Mouse (Mus musculus) forebrain, embryonic 10.5 days (tissue): ENCODE measurements at regions not wholly inside any gene's neighbourhood (a gene's known extent, or its start where the extent isn't known, plus 50 kb on each side); places are given as distances from the start of the nearest gene placed in this dataset.
A peak's percentile ranks its signal among the peaks of the same experiment; 100 is the strongest.
"Not testable (repeated sequence)": the region's sequence is repeated elsewhere in the genome, so short reads cannot be mapped to it uniquely, and the experiment has no call there.

Experiments used
- DNase-seq: peaks from one replicate; pipeline ENCODE4 v3.0.0-alpha.2; 2017; ENCODE audit warnings: low spot score; ENCODE audit errors: extremely low spot score
- H3K27ac ChIP-seq: fragments of 300-500 bp; sonication (generic); 2 replicates; pipeline ENCODE4 v1.5.1; 2016; ENCODE audit warnings: mild to moderate bottlenecking
- H3K27me3 ChIP-seq: fragments of 300-500 bp; sonication (generic); 2 replicates; pipeline ENCODE4 v1.6.1; 2016; ENCODE audit warnings: mild to moderate bottlenecking; ENCODE audit not compliant: poor library complexity, severe bottlenecking
- H3K36me3 ChIP-seq: fragments of 300-500 bp; sonication (generic); replicated peaks from 2 replicates; pipeline ENCODE4 v1.6.1; 2016; ENCODE audit warnings: mild to moderate bottlenecking, moderate library complexity
- H3K4me1 ChIP-seq: fragments of 300-500 bp; sonication (generic); 2 replicates; pipeline ENCODE4 v1.6.1; 2016
- H3K4me3 ChIP-seq: fragments of 300-500 bp; sonication (generic); 2 replicates; pipeline ENCODE4 v1.5.1; 2016; ENCODE audit warnings: mild to moderate bottlenecking, moderate library complexity
- H3K9me3 ChIP-seq: fragments of 300-500 bp; sonication (generic); 2 replicates; pipeline ENCODE4 v1.6.1; 2016; ENCODE audit warnings: mild to moderate bottlenecking, moderate library complexity
- WGBS: fragments of 180-500 bp; shearing (Covaris S2); methylation state at CpG from one replicate; pipeline ENCODE4 v1.1.7; 2016; 5-methylcytosine and 5-hydroxymethylcytosine counted together

GRCm38 (mm10) chr3:109224526-109224925, 101.6 kb downstream of the Slc25a24 start:
- Histone ChIP-seq H3K36me3 (no peaks in the 10 kb centered on the region), H3K9me3 (no peaks in the 10 kb centered on the region), H3K27ac (no peak overlapping the region), H3K4me1 (no peaks in the 10 kb centered on the region), H3K27me3 (no peaks in the 10 kb centered on the region), H3K4me3 (no peak overlapping the region)
- WGBS = 88% methylated on average over 3 of the region's 3 CpGs
- DNase-seq = no peak

GRCm38 (mm10) chr3:109234275-109234674, 106.2 kb upstream of the Vav3 start:
- Histone ChIP-seq H3K4me1 (no peaks in the 10 kb centered on the region), H3K27me3 (no peaks in the 10 kb centered on the region), H3K36me3 (no peaks in the 10 kb centered on the region), H3K4me3 (no peak overlapping the region), H3K9me3 (no peaks in the 10 kb centered on the region), H3K27ac (no peak overlapping the region)
- DNase-seq = no peak
- 88% methylated on average over 4 of the region's 4 CpGs for WGBS

GRCm38 (mm10) chr3:109236918-109237317, 103.5 kb upstream of the Vav3 start:
- no peak overlapping the region for H3K27ac ChIP-seq
- H3K9me3 ChIP-seq = no peaks in the 10 kb centered on the region
- no peaks in the 10 kb centered on the region for H3K27me3 ChIP-seq
- WGBS = 86% methylated on average over 5 of the region's 5 CpGs
- H3K4me1 ChIP-seq = no peaks in the 10 kb centered on the region
- no peak for DNase-seq
- no peaks in the 10 kb centered on the region for H3K36me3 ChIP-seq
- H3K4me3 ChIP-seq = no peak overlapping the region

GRCm38 (mm10) chr3:109243491-109243890, 97.0 kb upstream of the Vav3 start:
- WGBS = 86% methylated on average over 1 of the region's 1 CpGs
- H3K4me1 ChIP-seq = no peaks in the 10 kb centered on the region
- H3K4me3 ChIP-seq = no peak overlapping the region
- no peaks in the 10 kb centered on the region for H3K27me3 ChIP-seq
- no peaks in the 10 kb centered on the region; the same call in 1 of the 2 replicates for H3K9me3 ChIP-seq
- no peaks in the 10 kb centered on the region for H3K36me3 ChIP-seq
- DNase-seq = no peak
- no peak overlapping the region for H3K27ac ChIP-seq

- no peak for DNase-seq
- Histone ChIP-seq H3K27ac (no peak overlapping the region), H3K4me1 (peaks cover 24% of the 10 kb centered on the region), H3K27me3 (no peaks in the 10 kb centered on the region), H3K9me3 (no peaks in the 10 kb centered on the region; the same call in 1 of the 2 replicates), H3K36me3 (no peaks in the 10 kb centered on the region), H3K4me3 (no peak overlapping the region)
- 60% methylated on average over 1 of the region's 1 CpGs for whole genome bisulfite sequencing
Measured at GRCm38 (mm10) chr3:109248801-109249200, 91.7 kb upstream of the Vav3 start.

DNA sequence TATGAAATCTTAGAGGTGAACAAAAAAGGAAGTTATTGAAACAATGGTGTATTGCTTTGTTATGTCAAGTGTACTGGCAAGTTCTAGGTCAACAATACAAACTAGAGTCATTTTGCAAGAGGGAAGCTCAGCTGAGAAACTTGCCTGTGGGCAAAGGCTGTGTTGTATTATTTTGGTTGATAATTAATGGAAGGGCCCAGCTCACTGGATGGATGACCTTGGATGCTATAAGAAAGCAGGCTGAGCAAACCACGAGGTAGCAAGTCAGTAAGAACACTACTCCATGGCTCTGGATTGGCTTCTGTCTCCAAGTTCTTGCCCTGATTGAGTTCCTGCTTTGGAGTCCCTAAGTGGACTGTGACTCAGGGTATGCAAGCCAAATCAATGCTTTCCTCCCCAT, 91.1 kb upstream of the Vav3 start:
- Histone ChIP-seq H3K9me3 (no peaks in the 10 kb centered on the region; the same call in 1 of the 2 replicates), H3K27ac (no peak overlapping the region), H3K27me3 (no peaks in the 10 kb centered on the region), H3K36me3 (no peaks in the 10 kb centered on the region), H3K4me3 (no peak overlapping the region), H3K4me1 (peaks cover 25% of the 10 kb centered on the region)
- no peak for DNase-seq
- 75% methylated on average over 1 of the region's 1 CpGs for WGBS

GRCm38 (mm10) chr3:109249989-109250388, 90.5 kb upstream of the Vav3 start:
- WGBS = 88% methylated on average over 2 of the region's 2 CpGs
- H3K27me3 ChIP-seq = no peaks in the 10 kb centered on the region
- no peak overlapping the region for H3K4me3 ChIP-seq
- H3K4me1 ChIP-seq = peaks cover 27% of the 10 kb centered on the region
- no peaks in the 10 kb centered on the region for H3K36me3 ChIP-seq
- no peak overlapping the region for H3K27ac ChIP-seq
- no peak for DNase-seq
- no peaks in the 10 kb centered on the region; the same call in 1 of the 2 replicates for H3K9me3 ChIP-seq

DNA sequence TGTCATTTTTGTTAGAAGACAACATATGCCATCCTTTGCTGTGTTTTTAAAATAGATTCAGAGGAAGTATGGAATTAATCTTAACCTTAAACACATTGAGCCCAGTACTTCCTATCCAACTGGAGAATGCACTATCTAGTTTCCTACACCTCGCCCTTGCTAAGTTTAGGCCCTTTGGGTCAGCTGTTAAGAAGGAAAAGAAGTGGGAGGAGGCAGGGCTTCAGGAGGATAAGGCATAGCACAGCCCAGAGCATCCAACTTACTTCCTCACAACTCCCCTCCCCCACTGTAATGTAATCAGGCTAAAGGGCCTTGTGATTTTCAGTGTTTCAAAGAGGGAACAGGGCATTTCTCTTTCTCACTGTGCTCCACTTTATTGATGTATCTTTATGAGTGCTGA, 88.7 kb upstream of the Vav3 start:
- no peaks in the 10 kb centered on the region for H3K36me3 ChIP-seq
- H3K27ac ChIP-seq = 0 out of 2 replicates have a peak overlapping the region, but pooled peaks have one; percentile 15
- WGBS = 54% methylated on average over 1 of the region's 1 CpGs
- no peak overlapping the region for H3K4me3 ChIP-seq
- no peaks in the 10 kb centered on the region for H3K27me3 ChIP-seq
- H3K9me3 ChIP-seq = no peaks in the 10 kb centered on the region
- DNase-seq = no peak
- H3K4me1 ChIP-seq = peaks cover 28% of the 10 kb centered on the region

DNA sequence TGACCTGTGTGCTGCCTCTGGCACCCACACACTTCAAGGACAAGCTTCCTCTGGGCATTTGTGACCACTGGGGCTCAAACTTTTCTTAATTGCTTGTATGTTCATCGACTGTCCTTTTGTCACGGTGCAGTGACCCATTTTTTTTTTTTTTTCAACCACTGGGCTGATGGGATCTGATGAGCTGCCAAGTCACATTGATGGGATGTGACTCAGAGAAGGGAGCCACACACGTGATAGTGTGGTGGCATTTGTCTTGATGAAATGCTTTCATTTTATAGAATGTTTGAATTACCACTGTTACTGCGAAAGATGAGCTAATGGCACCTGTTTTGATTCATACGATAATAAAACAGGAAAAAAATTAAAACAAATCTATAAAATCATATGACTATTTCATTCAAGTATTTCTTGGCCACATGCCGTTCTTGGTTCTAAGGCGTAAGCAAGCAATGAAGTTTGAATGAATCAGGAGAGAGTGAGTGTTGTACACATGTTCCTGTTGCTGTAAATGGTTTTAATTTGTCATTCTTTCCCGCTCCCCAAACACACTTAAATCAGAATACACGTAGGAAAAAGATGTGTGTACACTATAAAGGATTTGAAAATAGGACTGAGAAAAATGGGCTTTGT, 86.3 kb upstream of the Vav3 start:
- H3K27me3 ChIP-seq = no peaks in the 10 kb centered on the region
- DNase-seq = no peak
- no peak overlapping the region for H3K27ac ChIP-seq
- no peaks in the 10 kb centered on the region for H3K9me3 ChIP-seq
- 82% methylated on average over 9 of the region's 9 CpGs for WGBS
- H3K4me3 ChIP-seq = no peak overlapping the region
- peaks cover 28% of the 10 kb centered on the region for H3K4me1 ChIP-seq
- no peaks in the 10 kb centered on the region for H3K36me3 ChIP-seq

DNA sequence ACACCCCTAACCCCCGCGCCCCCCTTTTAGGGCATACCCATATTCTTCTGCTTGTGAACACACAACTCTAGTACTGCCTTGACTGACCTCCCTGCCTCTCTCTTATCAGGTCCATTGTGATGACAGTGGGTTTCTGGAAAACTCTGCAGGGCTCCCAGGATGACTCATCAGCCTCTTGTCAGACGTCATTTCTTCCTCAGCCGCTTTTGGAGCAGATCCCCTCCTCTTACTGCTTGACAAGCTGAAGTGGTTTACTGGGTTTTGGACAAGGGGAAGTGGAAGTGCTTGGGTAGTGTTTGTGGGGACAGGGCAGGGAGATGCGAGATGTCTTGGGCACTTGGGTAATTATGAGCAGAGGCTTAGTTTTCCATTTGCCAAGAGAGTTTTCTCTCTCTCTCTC, 85.5 kb upstream of the Vav3 start:
- H3K27me3 ChIP-seq = no peaks in the 10 kb centered on the region
- 83% methylated on average over 5 of the region's 5 CpGs for WGBS

GRCm38 (mm10) chr3:109256723-109257122, 83.7 kb upstream of the Vav3 start:
- Histone ChIP-seq H3K4me1 (peaks cover 16% of the 10 kb centered on the region), H3K36me3 (no peaks in the 10 kb centered on the region), H3K27me3 (no peaks in the 10 kb centered on the region), H3K4me3 (no peak overlapping the region), H3K27ac (no peak overlapping the region), H3K9me3 (no peaks in the 10 kb centered on the region)
- 81% methylated on average over 5 of the region's 5 CpGs for WGBS
- DNase-seq = no peak

More for the DNA sequence above, 85.5 kb upstream of the Vav3 start:
- no peaks in the 10 kb centered on the region for H3K9me3 ChIP-seq
- no peak for DNase-seq
- peaks cover 28% of the 10 kb centered on the region for H3K4me1 ChIP-seq
- no peak overlapping the region for H3K27ac ChIP-seq
- no peak overlapping the region for H3K4me3 ChIP-seq
- no peaks in the 10 kb centered on the region for H3K36me3 ChIP-seq

DNA sequence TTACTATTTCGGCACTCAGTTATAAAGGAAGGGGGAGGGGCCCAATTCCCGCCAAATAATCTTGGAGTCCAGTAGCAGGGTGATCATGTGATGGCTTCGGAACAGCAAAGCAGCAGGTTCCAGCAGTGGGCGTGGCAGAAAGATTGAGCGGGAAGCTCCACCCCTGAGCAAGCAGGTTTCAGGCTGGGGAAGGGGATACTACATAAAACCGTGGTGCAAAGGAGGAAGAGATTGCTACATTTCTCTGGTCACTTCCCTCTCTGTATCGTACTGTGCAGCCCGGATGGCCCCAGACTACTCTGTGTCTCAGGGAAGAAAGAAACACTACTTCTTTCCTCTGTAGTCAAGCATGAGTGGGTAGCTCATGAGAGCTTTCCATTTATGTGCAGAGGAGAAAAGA, 73.5 kb upstream of the Vav3 start:
- not testable (repeated sequence) for H3K36me3 ChIP-seq, H3K4me1 ChIP-seq, H3K27ac ChIP-seq, DNase-seq, H3K27me3 ChIP-seq, H3K4me3 ChIP-seq, H3K9me3 ChIP-seq
- WGBS = 73% methylated on average over 8 of the region's 8 CpGs

- Histone ChIP-seq H3K4me3 (no peak overlapping the region), H3K27me3 (no peaks in the 10 kb centered on the region), H3K36me3 (no peaks in the 10 kb centered on the region), H3K27ac (no peak overlapping the region), H3K4me1 (no peaks in the 10 kb centered on the region), H3K9me3 (no peaks in the 10 kb centered on the region)
- 65% methylated on average over 1 of the region's 1 CpGs for WGBS
- DNase-seq = no peak
Measured at GRCm38 (mm10) chr3:109270783-109271182, 69.7 kb upstream of the Vav3 start.
